Mouse (Mus musculus): ENCODE measurements around the gene Dynlrb2.

Gene Dynlrb2

GRCm38 (mm10) chr8:116543366-116543765 is 38.6 kb downstream of the Dynlrb2 start:
- no peak for DNase-seq

- DNase-seq, result no peak
Measured at GRCm38 (mm10) chr8:116552255-116552654, 47.5 kb downstream of the Dynlrb2 start.

- no peak for DNase-seq
Measured at GRCm38 (mm10) chr8:116552778-116553177, 48.0 kb downstream of the Dynlrb2 start.
